Mouse (Mus musculus): ENCODE data around the gene Snd1.

- TF ChIP-seq SMC3 (IDR thresholded peaks at IDR 0.05; ENCODE audit: low read depth, low read length) (no peak), MAX (IDR thresholded peaks at IDR 0.05; ENCODE audit: low read length) (no peak), POLR2A (IDR thresholded peaks at IDR 0.05; ENCODE audit: low read depth, low read length) (no peak), CTCF (conservative IDR thresholded peaks at IDR 0.05 in 1 of 2, IDR thresholded peaks at IDR 0.05 in 1 of 2; ENCODE audit: low read depth in 2 of 2, low read length in 2 of 2) (no peak), NELFE (IDR thresholded peaks at IDR 0.05; ENCODE audit: low read depth, low read length) (no peak), ZC3H11A (IDR thresholded peaks at IDR 0.05; ENCODE audit: low read depth, low read length) (no peak), ZKSCAN1 (IDR thresholded peaks at IDR 0.05; ENCODE audit: borderline replicate concordance, low read depth, low read length) (no peak), MXI1 (IDR thresholded peaks at IDR 0.05; ENCODE audit: low read depth, low read length) (no peak)
These were observed 306.8 kb downstream of the Snd1 start for GRCm38 (mm10) chr6:28781696-28782095.
